Comparison of ENCODE assay signal across 9 mouse cellular contexts in genomic region chr16:23087159-23087558, GRCm38 (mm10). TPM values are rescaled to one million over a fixed set of nuclear protein-coding genes. Genes with fewer than 3 reads are reported as not detected.
"Had no signal": no experiment of that assay in that cellular context is flagged by ENCODE, and none has a peak within 500 bp of the region (broad histone marks: within the 10 kb centered on the region; RNA-seq: fewer than 3 reads in every experiment).

No protein-coding gene starts in this region.

RNA-seq across cellular contexts. Expression of gene Kng1, which starts 29.5 kb away (rescaled TPM):
- total RNA-seq: left cerebral cortex, adult 8-10 months; left cerebral cortex, postnatal 10 days; left cerebral cortex, postnatal 14 days; left cerebral cortex, postnatal 25 days; left cerebral cortex, postnatal 36 days; left cerebral cortex, postnatal 4 days; megakaryocyte progenitor cell, adult 5-6 weeks; megakaryocyte-erythroid progenitor cell, adult 5-6 weeks; midbrain, postnatal 0 days had no signal

RNA-seq across cellular contexts. Expression of gene Kng2, which starts 57.9 kb away (rescaled TPM):
- total RNA-seq: left cerebral cortex, adult 8-10 months; left cerebral cortex, postnatal 10 days; left cerebral cortex, postnatal 14 days; left cerebral cortex, postnatal 25 days; left cerebral cortex, postnatal 36 days; left cerebral cortex, postnatal 4 days; megakaryocyte progenitor cell, adult 5-6 weeks; megakaryocyte-erythroid progenitor cell, adult 5-6 weeks; midbrain, postnatal 0 days had no signal

RNA-seq across cellular contexts. Expression of gene Adipoq, which starts 59.2 kb away (rescaled TPM):
- total RNA-seq: left cerebral cortex, adult 8-10 months; left cerebral cortex, postnatal 10 days; left cerebral cortex, postnatal 14 days; left cerebral cortex, postnatal 25 days; left cerebral cortex, postnatal 36 days; left cerebral cortex, postnatal 4 days; megakaryocyte progenitor cell, adult 5-6 weeks; megakaryocyte-erythroid progenitor cell, adult 5-6 weeks; midbrain, postnatal 0 days had no signal
